Mouse (Mus musculus) embryonic facial prominence, embryonic 15.5 days (tissue): ENCODE measurements around the gene Rnf152. TPM values are rescaled to one million over a fixed set of nuclear protein-coding genes. Genes with fewer than 3 reads are reported as not detected.
A peak's percentile ranks its signal among the peaks of the same experiment; 100 is the strongest.

ENCODE experiments used
- ATAC-seq: fragments of 200-750 bp; cut with Nextera tagmentation; 2 replicates; pipeline ENCODE4 v1.8.0; 2017; ENCODE audit warnings: low read depth, moderate TSS enrichment; ENCODE audit not compliant: insufficient number of reproducible peaks, low FRiP score, low TSS enrichment
- H3K27ac ChIP-seq: fragments of 300-500 bp; sonication (generic); replicated peaks from 2 replicates; pipeline ENCODE4 v1.5.1; 2015; ENCODE audit warnings: mild to moderate bottlenecking, inconsistent platforms
- H3K27me3 ChIP-seq: fragments of 300-500 bp; sonication (generic); 2 replicates; pipeline ENCODE4 v1.6.1; 2015; ENCODE audit warnings: inconsistent platforms
- H3K36me3 ChIP-seq: fragments of 300-500 bp; sonication (generic); 2 replicates; pipeline ENCODE4 v1.6.1; 2015; ENCODE audit warnings: mild to moderate bottlenecking, inconsistent platforms
- H3K4me1 ChIP-seq: fragments of 300-500 bp; sonication (generic); 2 replicates; pipeline ENCODE4 v1.6.1; 2015; ENCODE audit warnings: inconsistent platforms
- H3K4me2 ChIP-seq: fragments of 300-500 bp; sonication (generic); replicated peaks from 2 replicates; pipeline ENCODE4 v1.6.1; 2015; ENCODE audit warnings: mild to moderate bottlenecking, inconsistent platforms
- H3K4me3 ChIP-seq: fragments of 300-500 bp; sonication (generic); replicated peaks from 2 replicates; pipeline ENCODE4 v1.5.1; 2015; ENCODE audit warnings: mild to moderate bottlenecking, inconsistent platforms
- H3K9ac ChIP-seq: fragments of 300-500 bp; sonication (generic); 2 replicates; pipeline ENCODE4 v1.6.1; 2015; ENCODE audit warnings: inconsistent platforms
- H3K9me3 ChIP-seq: fragments of 300-500 bp; sonication (generic); replicated peaks from 2 replicates; pipeline ENCODE4 v1.6.1; 2016; ENCODE audit warnings: inconsistent platforms
- WGBS: fragments of 180-500 bp; shearing (Covaris S2); methylation state at CpG from one replicate; pipeline ENCODE4 v1.1.7; 2015; 5-methylcytosine and 5-hydroxymethylcytosine counted together
- polyA plus RNA-seq: library from polyadenylated mRNA; unstranded; fragments of >200 nt; fragmentation: Nextera tagmentation; extraction: Ambion mirVana; gene quantifications from 2 replicates; pipeline ENCODE4 v1.2.1, GENCODE M21; 2015

Rnf152 gene
- polyA plus RNA-seq, 1 experiment from 2014 or later, result 1.3 TPM

- peak; percentile 72 for ATAC-seq
- Histone ChIP-seq H3K27me3 (no peaks in the 10 kb centered on the region), H3K9me3 (no peaks in the 10 kb centered on the region), H3K4me2 (no peak overlapping the region), H3K9ac (no peak overlapping the region), H3K4me3 (no peak overlapping the region), H3K27ac (peak overlapping the region; percentile 80), H3K36me3 (no peaks in the 10 kb centered on the region), H3K4me1 (peaks cover 11% of the 10 kb centered on the region)
- 61% methylated on average over 1 of the region's 1 CpGs for WGBS
Measured at GRCm38 (mm10) chr1:105311899-105312600, 44.5 kb downstream of the Rnf152 start.

- H3K27me3 ChIP-seq, result no peaks in the 10 kb centered on the region
- no peak overlapping the region for H3K27ac ChIP-seq
- WGBS, result 66% methylated on average over 6 of the region's 6 CpGs
- no peak for ATAC-seq
- H3K4me2 ChIP-seq, result no peak overlapping the region
- H3K9ac ChIP-seq, result no peak overlapping the region
- no peaks in the 10 kb centered on the region for H3K36me3 ChIP-seq
- no peaks in the 10 kb centered on the region for H3K4me1 ChIP-seq
- no peaks in the 10 kb centered on the region for H3K9me3 ChIP-seq
- no peak overlapping the region for H3K4me3 ChIP-seq
Measured at GRCm38 (mm10) chr1:105302164-105302563, 54.3 kb downstream of the Rnf152 start.

GRCm38 (mm10) chr1:105301764-105302163 is 54.7 kb downstream of the Rnf152 start:
- Histone ChIP-seq H3K27ac (no peak overlapping the region), H3K9me3 (no peaks in the 10 kb centered on the region), H3K4me3 (no peak overlapping the region), H3K36me3 (no peaks in the 10 kb centered on the region), H3K4me1 (no peaks in the 10 kb centered on the region), H3K4me2 (no peak overlapping the region), H3K9ac (no peak overlapping the region), H3K27me3 (no peaks in the 10 kb centered on the region)
- ATAC-seq, result no peak
- 82% methylated on average over 9 of the region's 9 CpGs for WGBS

GRCm38 (mm10) chr1:105291859-105292258 is 64.7 kb downstream of the Rnf152 start:
- WGBS, result 84% methylated on average over 2 of the region's 2 CpGs
- Histone ChIP-seq H3K4me3 (no peak overlapping the region), H3K27ac (no peak overlapping the region), H3K4me2 (no peak overlapping the region), H3K27me3 (no peaks in the 10 kb centered on the region), H3K9me3 (no peaks in the 10 kb centered on the region), H3K4me1 (no peaks in the 10 kb centered on the region), H3K36me3 (no peaks in the 10 kb centered on the region), H3K9ac (no peak overlapping the region)
- no peak for ATAC-seq

GRCm38 (mm10) chr1:105287536-105287935 is 69.0 kb downstream of the Rnf152 start:
- H3K4me1 ChIP-seq, result no peaks in the 10 kb centered on the region
- no peak overlapping the region for H3K27ac ChIP-seq
- no peaks in the 10 kb centered on the region for H3K36me3 ChIP-seq
- 72% methylated on average over 4 of the region's 4 CpGs for WGBS
- no peaks in the 10 kb centered on the region for H3K27me3 ChIP-seq
- H3K4me3 ChIP-seq, result no peak overlapping the region
- no peak for ATAC-seq
- H3K9ac ChIP-seq, result no peak overlapping the region
- H3K9me3 ChIP-seq, result no peaks in the 10 kb centered on the region
- no peak overlapping the region for H3K4me2 ChIP-seq

- Histone ChIP-seq H3K9me3 (no peaks in the 10 kb centered on the region), H3K36me3 (no peaks in the 10 kb centered on the region), H3K9ac (no peak overlapping the region), H3K4me2 (no peak overlapping the region), H3K4me3 (no peak overlapping the region), H3K27ac (no peak overlapping the region), H3K4me1 (no peaks in the 10 kb centered on the region), H3K27me3 (no peaks in the 10 kb centered on the region)
- WGBS, result 80% methylated on average over 5 of the region's 5 CpGs
- ATAC-seq, result no peak
Measured at GRCm38 (mm10) chr1:105286906-105287305, 69.6 kb downstream of the Rnf152 start.

- Histone ChIP-seq H3K4me3 (no peak overlapping the region), H3K36me3 (no peaks in the 10 kb centered on the region), H3K9me3 (no peaks in the 10 kb centered on the region), H3K27ac (no peak overlapping the region), H3K27me3 (no peaks in the 10 kb centered on the region), H3K4me1 (no peaks in the 10 kb centered on the region), H3K9ac (no peak overlapping the region), H3K4me2 (no peak overlapping the region)
- WGBS, result 89% methylated on average over 4 of the region's 4 CpGs
- no peak for ATAC-seq
Measured at GRCm38 (mm10) chr1:105285001-105285400, 71.5 kb downstream of the Rnf152 start.

- Histone ChIP-seq H3K4me3 (no peak overlapping the region), H3K36me3 (no peaks in the 10 kb centered on the region), H3K9ac (no peak overlapping the region), H3K27ac (no peak overlapping the region), H3K4me2 (no peak overlapping the region), H3K4me1 (no peaks in the 10 kb centered on the region), H3K27me3 (no peaks in the 10 kb centered on the region), H3K9me3 (no peaks in the 10 kb centered on the region)
- ATAC-seq, result no peak
- WGBS, result 76% methylated on average over 8 of the region's 8 CpGs
Measured at GRCm38 (mm10) chr1:105284116-105284515, 72.4 kb downstream of the Rnf152 start.

- no peak overlapping the region for H3K4me2 ChIP-seq
- no peak for ATAC-seq
- H3K9me3 ChIP-seq, result no peaks in the 10 kb centered on the region
- H3K36me3 ChIP-seq, result no peaks in the 10 kb centered on the region
- no peak overlapping the region for H3K27ac ChIP-seq
- no peak overlapping the region for H3K9ac ChIP-seq
- H3K4me1 ChIP-seq, result no peaks in the 10 kb centered on the region
- no peaks in the 10 kb centered on the region for H3K27me3 ChIP-seq
- H3K4me3 ChIP-seq, result no peak overlapping the region
- WGBS, result 27% methylated on average over 3 of the region's 3 CpGs
Measured at GRCm38 (mm10) chr1:105281277-105281676, 75.2 kb downstream of the Rnf152 start.

GRCm38 (mm10) chr1:105280160-105280559 is 76.3 kb downstream of the Rnf152 start:
- no peak overlapping the region for H3K4me3 ChIP-seq
- no peaks in the 10 kb centered on the region for H3K27me3 ChIP-seq
- no peak overlapping the region for H3K9ac ChIP-seq
- H3K36me3 ChIP-seq, result no peaks in the 10 kb centered on the region
- H3K27ac ChIP-seq, result no peak overlapping the region
- no peak for ATAC-seq
- no peaks in the 10 kb centered on the region for H3K4me1 ChIP-seq
- no peaks in the 10 kb centered on the region for H3K9me3 ChIP-seq
- 56% methylated on average over 2 of the region's 2 CpGs for WGBS
- no peak overlapping the region for H3K4me2 ChIP-seq

- Histone ChIP-seq H3K9ac (no peak overlapping the region), H3K4me1 (no peaks in the 10 kb centered on the region), H3K27me3 (no peaks in the 10 kb centered on the region), H3K4me2 (no peak overlapping the region), H3K9me3 (no peaks in the 10 kb centered on the region), H3K4me3 (no peak overlapping the region), H3K36me3 (no peaks in the 10 kb centered on the region), H3K27ac (no peak overlapping the region)
- no peak for ATAC-seq
- WGBS, result 86% methylated on average over 3 of the region's 3 CpGs
Measured at GRCm38 (mm10) chr1:105274500-105275194, 81.9 kb downstream of the Rnf152 start.

GRCm38 (mm10) chr1:105271104-105271503 is 85.4 kb downstream of the Rnf152 start:
- no peaks in the 10 kb centered on the region for H3K9me3 ChIP-seq
- H3K4me1 ChIP-seq, result no peaks in the 10 kb centered on the region
- H3K4me3 ChIP-seq, result no peak overlapping the region
- no peak for ATAC-seq
- no peak overlapping the region for H3K4me2 ChIP-seq
- no peak overlapping the region for H3K27ac ChIP-seq
- WGBS, result 87% methylated on average over 10 of the region's 10 CpGs
- no peaks in the 10 kb centered on the region for H3K36me3 ChIP-seq
- no peak overlapping the region for H3K9ac ChIP-seq
- H3K27me3 ChIP-seq, result no peaks in the 10 kb centered on the region
